In genomic region chrY:263314-263713, GRCm38 (mm10) we compare ENCODE assay signal across 17 mouse cellular contexts.
A peak's percentile ranks its signal among the peaks of the same experiment; 100 is the strongest.
DNase-seq lines count a peak whose midpoint lies in the region; ATAC-seq lines count a peak whose summit lies in the region.
"Had no signal": no experiment of that assay in that cellular context is flagged by ENCODE, and none has a peak within 500 bp of the region (broad histone marks: within the 10 kb centered on the region; RNA-seq: fewer than 3 reads in every experiment).

No protein-coding gene starts in this region.

- ATAC-seq in forebrain, embryonic 11.5 days (replicated peaks; ENCODE audit: low FRiP score), result 0 out of 2 replicates have a peak, but pooled peaks have one; percentile 30
- no peak for ATAC-seq in forebrain, embryonic 16.5 days
- peak; percentile 19; the same call in 1 of the 2 replicates for ATAC-seq in hindbrain, embryonic 12.5 days (ENCODE audit: low FRiP score)
- 0 out of 2 replicates have a peak, but pooled peaks have one; percentile 30 for ATAC-seq in embryonic facial prominence, embryonic 15.5 days (ENCODE audit: insufficient number of reproducible peaks, low FRiP score, low TSS enrichment, low read depth)
- peak; percentile 47 for ATAC-seq in megakaryocyte-erythroid progenitor cell, adult 5-6 weeks (replicated peaks; ENCODE audit: low FRiP score, low TSS enrichment, poor library complexity, severe bottlenecking)

- H3K4me2 ChIP-seq in forebrain, embryonic 11.5 days (ENCODE audit: low read depth, low read length, severe bottlenecking), result no peak overlapping the region
- no peak overlapping the region for H3K4me2 ChIP-seq in forebrain, embryonic 16.5 days (ENCODE audit: low read length)
- H3K4me2 ChIP-seq in hindbrain, embryonic 12.5 days (replicated peaks), result no peak overlapping the region
- H3K4me2 ChIP-seq in embryonic facial prominence, embryonic 15.5 days (replicated peaks), result no peak overlapping the region

- no peak for DNase-seq in forebrain, embryonic 11.5 days (ENCODE audit: low spot score)
- no peak for DNase-seq in hindbrain, embryonic 10.5 days (ENCODE audit: low spot score)
- no peak for DNase-seq in thymus, postnatal 25 days
- DNase-seq in ovary, postnatal 10 days (ENCODE audit: low spot score), result no peak
- DNase-seq: cerebellum, adult 2 months; embryo, embryonic 11 days; gastrocnemius, adult 2 months; heart, postnatal 14 days; kidney, adult 2 months; layer of hippocampus, postnatal 36 days; lung, adult 2 months; right cerebral cortex, postnatal 25 days; thymus, postnatal 14 days had no signal

- H3K27ac ChIP-seq in forebrain, embryonic 11.5 days (ENCODE audit: low read depth, low read length), result no peak overlapping the region
- H3K27ac ChIP-seq in forebrain, embryonic 16.5 days (ENCODE audit: low read length), result no peak overlapping the region
- H3K27ac ChIP-seq in hindbrain, embryonic 12.5 days, result no peak overlapping the region
- H3K27ac ChIP-seq in hindbrain, embryonic 10.5 days, result no peak overlapping the region
- no peak overlapping the region for H3K27ac ChIP-seq in embryonic facial prominence, embryonic 15.5 days (replicated peaks)
- H3K27ac ChIP-seq: gastrocnemius, adult 2 months had no signal

- H3K4me1 ChIP-seq in forebrain, embryonic 11.5 days (replicated peaks; ENCODE audit: control insufficient read depth, insufficient read depth, low read length), result no peaks in the 10 kb centered on the region
- H3K4me1 ChIP-seq in forebrain, embryonic 16.5 days (replicated peaks; ENCODE audit: control insufficient read depth, insufficient read depth, low read length), result no peaks in the 10 kb centered on the region
- no peaks in the 10 kb centered on the region for H3K4me1 ChIP-seq in hindbrain, embryonic 12.5 days
- H3K4me1 ChIP-seq in hindbrain, embryonic 10.5 days (replicated peaks), result no peaks in the 10 kb centered on the region
- no peaks in the 10 kb centered on the region for H3K4me1 ChIP-seq in embryonic facial prominence, embryonic 15.5 days

- 88% methylated on average over 2 of the region's 5 CpGs for WGBS in forebrain, embryonic 11.5 days
- 83% methylated on average over 2 of the region's 5 CpGs for WGBS in forebrain, embryonic 16.5 days
- 84% methylated on average over 2 of the region's 5 CpGs for WGBS in hindbrain, embryonic 12.5 days
- WGBS in hindbrain, embryonic 10.5 days, result 73% methylated on average over 2 of the region's 5 CpGs
- WGBS in embryonic facial prominence, embryonic 15.5 days, result 88% methylated on average over 2 of the region's 5 CpGs

- no peak overlapping the region for H3K4me3 ChIP-seq in forebrain, embryonic 11.5 days (ENCODE audit: low read depth, low read length)
- H3K4me3 ChIP-seq in forebrain, embryonic 16.5 days (replicated peaks; ENCODE audit: low read length), result no peak overlapping the region
- no peak overlapping the region for H3K4me3 ChIP-seq in hindbrain, embryonic 12.5 days
- no peak overlapping the region for H3K4me3 ChIP-seq in hindbrain, embryonic 10.5 days
- no peak overlapping the region for H3K4me3 ChIP-seq in embryonic facial prominence, embryonic 15.5 days (replicated peaks)
- H3K4me3 ChIP-seq: gastrocnemius, adult 2 months had no signal

- no peak overlapping the region for H3K9ac ChIP-seq in forebrain, embryonic 11.5 days (ENCODE audit: low read length)
- H3K9ac ChIP-seq in forebrain, embryonic 16.5 days (replicated peaks; ENCODE audit: low read depth, low read length), result no peak overlapping the region
- H3K9ac ChIP-seq in hindbrain, embryonic 12.5 days, result no peak overlapping the region
- H3K9ac ChIP-seq in embryonic facial prominence, embryonic 15.5 days, result no peak overlapping the region

- H3K27me3 ChIP-seq in forebrain, embryonic 11.5 days (ENCODE audit: control insufficient read depth, insufficient read depth, low read length), result no peaks in the 10 kb centered on the region
- H3K27me3 ChIP-seq in forebrain, embryonic 16.5 days (replicated peaks; ENCODE audit: control insufficient read depth, insufficient read depth, low read length), result no peaks in the 10 kb centered on the region
- no peaks in the 10 kb centered on the region for H3K27me3 ChIP-seq in hindbrain, embryonic 12.5 days
- no peaks in the 10 kb centered on the region for H3K27me3 ChIP-seq in hindbrain, embryonic 10.5 days (ENCODE audit: insufficient read depth, poor library complexity, severe bottlenecking)
- no peaks in the 10 kb centered on the region for H3K27me3 ChIP-seq in embryonic facial prominence, embryonic 15.5 days

- H3K36me3 ChIP-seq in forebrain, embryonic 11.5 days (ENCODE audit: control insufficient read depth, insufficient read depth, low read length), result no peaks in the 10 kb centered on the region
- no peaks in the 10 kb centered on the region for H3K36me3 ChIP-seq in forebrain, embryonic 16.5 days (ENCODE audit: control insufficient read depth, insufficient read depth)
- no peaks in the 10 kb centered on the region for H3K36me3 ChIP-seq in hindbrain, embryonic 12.5 days
- no peaks in the 10 kb centered on the region for H3K36me3 ChIP-seq in hindbrain, embryonic 10.5 days
- no peaks in the 10 kb centered on the region for H3K36me3 ChIP-seq in embryonic facial prominence, embryonic 15.5 days

- H3K9me3 ChIP-seq in forebrain, embryonic 11.5 days (ENCODE audit: control insufficient read depth, low read length), result peaks cover 2% of the 10 kb centered on the region; the same call in 1 of the 2 replicates
- H3K9me3 ChIP-seq in forebrain, embryonic 16.5 days (ENCODE audit: control insufficient read depth, low read length), result peaks cover 2% of the 10 kb centered on the region; the same call in 1 of the 2 replicates
- peaks cover 3% of the 10 kb centered on the region for H3K9me3 ChIP-seq in hindbrain, embryonic 12.5 days (replicated peaks)
- H3K9me3 ChIP-seq in hindbrain, embryonic 10.5 days, result peaks cover 5% of the 10 kb centered on the region
- H3K9me3 ChIP-seq in embryonic facial prominence, embryonic 15.5 days (replicated peaks), result peaks cover 3% of the 10 kb centered on the region; the same call in 1 of the 2 replicates
